Mouse (Mus musculus) midbrain, embryonic 16.5 days (tissue): ENCODE data around the gene Tob1. TPM values are rescaled to one million over a fixed set of nuclear protein-coding genes. Genes with fewer than 3 reads are reported as not detected.
A peak's percentile ranks its signal among the peaks of the same experiment; 100 is the strongest.

Source experiments
- ATAC-seq: fragments of 200-750 bp; cut with Nextera tagmentation; 2 replicates; pipeline ENCODE4 v1.8.0; 2017; ENCODE audit warnings: moderate TSS enrichment
- H3K27ac ChIP-seq: fragments of 300-500 bp; sonication (generic); 2 replicates; pipeline ENCODE4 v1.5.1; 2014; ENCODE audit warnings: mild to moderate bottlenecking, low read length, mixed read lengths
- H3K27me3 ChIP-seq: fragments of 300-500 bp; sonication (generic); 2 replicates; pipeline ENCODE4 v1.6.1; 2014; ENCODE audit warnings: low read depth, low read length, mixed read lengths; ENCODE audit not compliant: control insufficient read depth, insufficient read depth
- H3K36me3 ChIP-seq: fragments of 300-500 bp; sonication (generic); 2 replicates; pipeline ENCODE4 v1.6.1; 2014; ENCODE audit warnings: mild to moderate bottlenecking, low read length, moderate library complexity, mixed read lengths; ENCODE audit not compliant: control insufficient read depth, insufficient read depth
- H3K4me1 ChIP-seq: fragments of 300-500 bp; sonication (generic); 2 replicates; pipeline ENCODE4 v1.6.1; 2014; ENCODE audit warnings: mild to moderate bottlenecking, low read length, mixed read lengths; ENCODE audit not compliant: control insufficient read depth, insufficient read depth
- H3K4me2 ChIP-seq: fragments of 300-500 bp; sonication (generic); 2 replicates; pipeline ENCODE4 v1.6.1; 2014; ENCODE audit warnings: mild to moderate bottlenecking, low read length, mixed read lengths
- H3K4me3 ChIP-seq: fragments of 300-500 bp; sonication (generic); 2 replicates; pipeline ENCODE4 v1.5.1; 2014; ENCODE audit warnings: low read depth, mild to moderate bottlenecking, low read length, moderate library complexity, mixed read lengths
- H3K9ac ChIP-seq: fragments of 300-500 bp; sonication (generic); 2 replicates; pipeline ENCODE4 v1.6.1; 2014; ENCODE audit warnings: low read depth, low read length, mixed read lengths
- H3K9me3 ChIP-seq: fragments of 300-500 bp; sonication (generic); replicated peaks from 2 replicates; pipeline ENCODE4 v1.6.1; 2014; ENCODE audit warnings: mild to moderate bottlenecking, low read length, mixed read lengths; ENCODE audit not compliant: control insufficient read depth, poor library complexity, severe bottlenecking
- WGBS: fragments of 180-500 bp; shearing (Covaris S2); extraction: QIAGEN DNeasy Blood & Tissue Kit; methylation state at CpG from one replicate; pipeline ENCODE4 v1.1.7; 2014; 5-methylcytosine and 5-hydroxymethylcytosine counted together
- polyA plus RNA-seq: library from polyadenylated mRNA; unstranded; fragments of >200 nt; fragmentation: Nextera tagmentation; extraction: Ambion mirVana; gene quantifications from 2 replicates; pipeline ENCODE4 v1.2.1, GENCODE M21; 2015

The Tob1 gene
- polyA plus RNA-seq = 28.1 and 28.6 TPM in 2 replicates

DNA sequence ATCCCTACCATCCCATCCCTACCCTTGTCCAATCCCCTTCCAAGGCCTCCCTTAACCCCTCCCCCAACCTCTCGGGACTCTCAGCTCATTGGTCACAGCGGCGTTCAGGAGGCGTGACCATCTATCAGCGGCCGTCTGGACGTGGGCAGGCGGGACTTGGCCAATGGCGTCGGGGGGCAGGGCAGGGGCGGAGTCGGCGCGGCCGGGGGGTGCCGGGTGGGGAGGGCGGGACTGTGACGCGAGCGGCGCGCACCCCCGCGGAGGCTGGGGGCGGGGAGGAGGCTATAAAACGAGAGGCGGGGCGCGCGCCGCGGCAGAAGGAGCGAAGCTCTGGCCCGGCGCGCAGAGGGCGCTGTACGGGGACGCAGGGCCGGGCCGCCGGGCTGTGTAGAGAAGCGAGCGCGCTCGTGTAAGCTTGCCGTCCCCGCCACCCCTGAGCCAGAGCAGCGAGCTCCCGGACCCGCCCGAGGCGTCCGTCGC is at the start of gene Tob1:
TSS of gene Tob1 (plus strand) at position 331 of the 480 bp plus-strand sequence.
- ATAC-seq = peak; percentile 95
- Histone ChIP-seq H3K36me3 (peaks cover 10% of the 10 kb centered on the region; the same call in 1 of the 2 replicates), H3K27me3 (no peaks in the 10 kb centered on the region), H3K27ac (peak within 1 kb of the TSS; percentile 99), H3K9me3 (no peaks in the 10 kb centered on the region), H3K4me3 (peak within 1 kb of the TSS; percentile 99), H3K4me1 (peaks cover 22% of the 10 kb centered on the region), H3K4me2 (peak within 1 kb of the TSS; percentile 95), H3K9ac (peak within 1 kb of the TSS; percentile 100)
- WGBS = 0% methylated on average over 38 of the region's 55 CpGs

DNA sequence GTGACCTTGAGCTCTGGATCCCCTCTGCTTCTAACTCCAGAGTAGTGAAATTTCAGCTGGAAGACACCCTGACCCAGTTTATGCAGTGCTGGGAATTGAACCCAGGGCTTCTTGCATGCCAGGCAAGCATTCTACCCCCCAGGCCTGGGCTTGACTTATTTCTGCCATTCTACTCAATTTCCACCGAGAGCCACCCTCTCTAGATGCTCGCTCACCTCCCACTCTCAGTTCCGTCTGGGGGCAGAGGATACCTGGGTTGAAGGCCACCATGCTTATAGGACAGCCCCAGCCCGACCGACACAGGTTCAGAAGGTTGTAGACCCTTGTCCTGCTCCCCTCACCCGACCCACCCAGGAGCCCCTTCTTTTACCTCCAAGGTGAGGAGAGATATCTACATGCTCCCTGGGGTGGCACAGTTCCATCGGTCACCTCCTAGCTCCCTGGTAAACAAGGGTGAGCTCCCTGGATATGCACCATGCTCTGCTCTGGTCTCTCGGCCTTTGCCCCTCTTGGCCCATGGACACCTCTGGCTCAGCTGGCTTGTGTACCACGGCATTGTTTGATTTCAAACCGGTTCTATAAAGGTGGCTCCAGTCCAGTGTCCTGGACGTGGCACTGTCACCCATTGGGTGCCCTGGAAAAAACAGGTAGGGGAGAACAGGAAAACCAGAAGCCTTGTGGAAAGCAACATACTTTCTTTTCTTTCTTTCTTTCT is 49.2 kb upstream of the Tob1 start:
- H3K36me3 ChIP-seq = no peaks in the 10 kb centered on the region
- H3K9ac ChIP-seq = no peak overlapping the region
- 90% methylated on average over 11 of the region's 11 CpGs for WGBS
- no peak overlapping the region for H3K4me3 ChIP-seq
- H3K4me2 ChIP-seq = no peak overlapping the region
- no peak for ATAC-seq
- peak overlapping the region; percentile 99 for H3K27ac ChIP-seq
- no peaks in the 10 kb centered on the region for H3K9me3 ChIP-seq
- H3K4me1 ChIP-seq = peaks cover 32% of the 10 kb centered on the region
- H3K27me3 ChIP-seq = no peaks in the 10 kb centered on the region

DNA sequence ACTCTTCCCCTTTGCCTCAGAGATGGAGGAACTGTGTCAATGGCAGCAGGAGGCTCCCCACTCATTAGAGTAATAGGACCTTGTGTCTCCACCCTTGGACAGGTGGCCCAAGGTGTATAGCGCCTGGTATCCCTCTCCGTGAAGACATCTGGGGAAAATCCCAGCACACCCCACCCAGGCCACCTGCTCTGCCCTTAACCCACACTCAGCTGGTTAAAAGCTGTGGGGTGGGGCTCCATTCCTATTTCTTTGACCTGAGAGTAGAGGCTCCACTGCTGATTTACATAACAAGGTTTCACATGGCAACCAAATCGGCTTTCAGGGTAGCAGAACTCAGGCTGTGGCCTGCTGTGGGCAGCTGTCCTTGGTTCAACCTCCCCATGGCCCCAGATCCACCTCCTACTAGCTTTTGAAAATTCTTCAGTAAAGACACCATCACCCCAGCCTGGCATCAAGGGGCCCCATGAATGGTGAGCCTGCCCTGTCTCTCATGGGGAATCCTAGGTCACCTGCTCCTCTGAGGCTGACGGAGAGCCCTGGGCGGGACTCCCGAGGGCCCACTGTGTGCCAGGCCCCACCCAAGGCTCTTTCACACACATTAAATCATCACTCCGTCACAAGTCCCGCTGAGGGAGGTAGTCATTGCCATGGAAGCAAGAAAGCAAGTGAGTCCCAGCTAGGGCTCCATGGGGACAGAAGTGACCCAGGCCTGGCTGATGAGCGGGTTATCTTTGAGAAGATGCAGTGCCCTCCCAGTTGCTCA is 48.1 kb upstream of the Tob1 start:
- no peaks in the 10 kb centered on the region for H3K36me3 ChIP-seq
- no peak overlapping the region for H3K4me2 ChIP-seq
- H3K4me1 ChIP-seq = peaks cover 32% of the 10 kb centered on the region
- H3K4me3 ChIP-seq = no peak overlapping the region
- H3K27ac ChIP-seq = no peak overlapping the region
- H3K27me3 ChIP-seq = no peaks in the 10 kb centered on the region
- H3K9me3 ChIP-seq = no peaks in the 10 kb centered on the region
- no peak overlapping the region for H3K9ac ChIP-seq
- ATAC-seq = no peak
- WGBS = 59% methylated on average over 9 of the region's 9 CpGs

DNA sequence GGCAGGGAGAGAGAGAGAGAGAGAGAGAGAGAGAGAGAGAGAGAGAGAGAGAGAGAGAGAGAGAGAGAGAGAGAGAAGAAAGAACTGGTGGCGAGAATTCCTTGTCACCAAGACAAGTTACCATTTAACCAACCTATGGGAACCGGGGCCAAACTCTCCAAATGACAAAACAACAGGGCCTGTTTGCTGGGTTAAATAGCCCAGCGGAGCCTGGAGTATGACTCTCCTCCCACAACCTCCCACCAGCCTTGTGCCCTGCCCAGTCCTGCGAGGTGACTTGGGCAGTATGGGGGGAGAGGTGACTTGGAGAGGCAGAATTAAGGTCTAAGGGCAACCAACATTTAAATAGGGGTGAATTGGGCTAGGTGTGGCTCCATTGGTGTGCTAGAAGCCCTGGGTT is 45.5 kb upstream of the Tob1 start:
- Histone ChIP-seq H3K9ac (no peak overlapping the region), H3K4me2 (no peak overlapping the region), H3K27me3 (no peaks in the 10 kb centered on the region), H3K4me1 (peaks cover 11% of the 10 kb centered on the region), H3K36me3 (no peaks in the 10 kb centered on the region), H3K4me3 (no peak overlapping the region), H3K9me3 (no peaks in the 10 kb centered on the region), H3K27ac (no peak overlapping the region)
- ATAC-seq = no peak
- 86% methylated on average over 4 of the region's 4 CpGs for WGBS

DNA sequence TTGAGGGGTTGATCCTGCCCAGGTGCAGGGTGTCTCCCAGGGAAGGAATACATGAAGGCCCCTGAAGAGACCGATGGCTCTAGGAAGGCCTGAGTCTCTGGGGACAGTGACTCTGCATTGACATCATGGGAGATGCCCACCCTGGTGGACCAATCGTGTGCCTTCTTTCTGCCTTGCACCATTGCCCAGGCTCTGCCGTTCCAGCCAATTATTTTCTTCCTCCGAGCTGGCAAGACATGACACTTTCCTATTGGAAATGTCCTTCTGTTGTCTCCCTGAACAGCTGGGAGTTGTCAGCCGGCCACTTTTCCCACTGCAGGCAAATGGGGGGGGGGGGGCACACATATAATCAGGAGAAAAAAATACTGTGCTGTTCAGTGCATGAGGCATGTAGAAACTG is 43.0 kb upstream of the Tob1 start:
- 55% methylated on average over 5 of the region's 5 CpGs for WGBS
- no peaks in the 10 kb centered on the region for H3K9me3 ChIP-seq
- H3K9ac ChIP-seq = no peak overlapping the region
- H3K4me1 ChIP-seq = no peaks in the 10 kb centered on the region
- no peak overlapping the region for H3K4me3 ChIP-seq
- no peaks in the 10 kb centered on the region for H3K27me3 ChIP-seq
- no peaks in the 10 kb centered on the region for H3K36me3 ChIP-seq
- no peak overlapping the region for H3K27ac ChIP-seq
- no peak for ATAC-seq
- no peak overlapping the region for H3K4me2 ChIP-seq

DNA sequence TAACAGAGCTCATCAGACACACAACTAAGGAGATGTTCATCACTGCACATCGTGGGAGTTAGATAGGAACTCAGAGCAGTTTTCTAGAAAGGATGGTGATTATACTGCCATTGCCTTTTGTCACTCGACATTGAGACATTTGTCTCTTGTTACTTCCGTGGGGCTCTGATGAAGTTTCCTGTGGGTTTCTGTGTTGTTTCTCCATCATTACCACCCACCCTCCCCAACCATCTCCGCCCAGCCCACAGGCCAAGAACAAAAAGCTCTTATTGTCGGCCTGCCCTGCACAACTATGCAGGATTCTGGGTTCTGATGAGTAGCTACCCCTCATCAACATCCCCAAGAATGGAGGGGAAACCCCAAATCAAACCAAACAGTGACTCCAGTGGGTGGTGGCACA is 41.7 kb upstream of the Tob1 start:
- no peak overlapping the region for H3K9ac ChIP-seq
- H3K4me3 ChIP-seq = no peak overlapping the region
- no peaks in the 10 kb centered on the region for H3K36me3 ChIP-seq
- ATAC-seq = no peak
- no peaks in the 10 kb centered on the region for H3K4me1 ChIP-seq
- 89% methylated on average over 5 of the region's 5 CpGs for WGBS
- no peak overlapping the region for H3K4me2 ChIP-seq
- no peaks in the 10 kb centered on the region for H3K27me3 ChIP-seq
- no peaks in the 10 kb centered on the region for H3K9me3 ChIP-seq
- no peak overlapping the region for H3K27ac ChIP-seq

DNA sequence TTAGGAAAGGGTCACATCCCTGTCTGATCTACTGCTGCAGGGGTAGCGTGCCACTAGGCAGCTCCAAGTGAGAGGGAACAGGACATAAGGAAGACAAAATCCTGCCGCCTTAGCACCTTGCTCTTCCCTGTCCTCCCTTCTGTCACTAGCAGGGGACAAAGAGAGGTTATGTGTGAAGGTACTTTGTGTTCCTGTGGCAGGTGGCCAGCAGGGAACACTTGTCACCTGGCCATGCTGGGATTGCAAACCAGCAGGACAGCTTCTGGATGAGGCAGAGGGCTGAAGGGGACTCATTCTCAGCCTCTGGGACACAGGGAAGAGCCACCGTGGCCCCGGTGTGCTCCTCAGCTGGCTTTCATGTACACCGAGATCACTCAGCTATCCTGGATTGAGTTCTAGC is 39.6 kb upstream of the Tob1 start:
- no peaks in the 10 kb centered on the region for H3K36me3 ChIP-seq
- H3K4me3 ChIP-seq = no peak overlapping the region
- H3K27ac ChIP-seq = no peak overlapping the region
- H3K27me3 ChIP-seq = no peaks in the 10 kb centered on the region
- no peaks in the 10 kb centered on the region for H3K4me1 ChIP-seq
- H3K9me3 ChIP-seq = no peaks in the 10 kb centered on the region
- H3K9ac ChIP-seq = no peak overlapping the region
- no peak overlapping the region for H3K4me2 ChIP-seq
- no peak for ATAC-seq
- 96% methylated on average over 5 of the region's 5 CpGs for WGBS

DNA sequence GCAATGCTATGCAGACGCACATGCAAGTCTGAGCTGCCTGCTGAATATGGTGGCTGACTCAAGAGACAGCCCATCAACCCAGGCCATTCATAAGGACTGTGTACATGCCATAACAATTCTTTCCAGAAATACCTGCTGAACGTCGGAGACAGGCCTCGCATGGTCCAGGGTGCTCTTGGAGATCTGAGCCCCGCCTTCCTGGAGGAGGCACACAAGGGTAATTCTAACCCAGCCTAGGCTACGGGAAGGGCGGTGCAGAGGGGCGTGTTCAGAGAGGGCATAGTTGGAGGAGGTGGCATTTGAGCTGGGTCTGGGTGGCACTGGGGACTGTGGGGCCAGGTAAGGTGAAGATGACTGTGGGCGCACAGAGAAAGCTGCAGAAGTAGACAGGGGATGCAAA is 39.1 kb upstream of the Tob1 start:
- no peak overlapping the region for H3K4me3 ChIP-seq
- H3K9me3 ChIP-seq = no peaks in the 10 kb centered on the region
- WGBS = 87% methylated on average over 9 of the region's 9 CpGs
- no peaks in the 10 kb centered on the region for H3K27me3 ChIP-seq
- H3K4me2 ChIP-seq = no peak overlapping the region
- no peaks in the 10 kb centered on the region for H3K36me3 ChIP-seq
- H3K4me1 ChIP-seq = no peaks in the 10 kb centered on the region
- H3K9ac ChIP-seq = no peak overlapping the region
- no peak overlapping the region for H3K27ac ChIP-seq
- no peak for ATAC-seq

DNA sequence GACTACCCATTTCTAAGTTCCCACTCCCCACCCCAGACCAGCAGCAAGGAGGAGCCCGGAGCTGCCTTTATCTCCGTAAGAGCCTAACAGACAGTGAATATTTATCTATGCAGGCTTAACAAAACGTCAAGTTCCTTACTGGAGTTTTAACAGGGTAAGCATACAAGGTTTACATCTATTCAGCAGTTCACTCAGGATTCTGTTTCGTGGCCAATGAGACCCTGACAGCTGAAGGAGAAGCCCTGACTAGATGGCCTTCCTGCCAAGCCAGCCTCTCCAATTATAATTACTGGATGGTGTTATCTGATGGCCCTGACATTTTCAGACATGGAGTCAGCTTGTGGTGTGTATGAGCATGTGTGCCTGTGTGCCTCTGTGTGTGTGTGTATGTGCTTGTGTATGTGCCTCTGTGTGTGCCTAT is 37.5 kb upstream of the Tob1 start:
- Histone ChIP-seq H3K4me2 (no peak overlapping the region), H3K4me3 (no peak overlapping the region), H3K36me3 (no peaks in the 10 kb centered on the region), H3K27ac (no peak overlapping the region), H3K4me1 (no peaks in the 10 kb centered on the region), H3K9ac (no peak overlapping the region), H3K9me3 (no peaks in the 10 kb centered on the region), H3K27me3 (no peaks in the 10 kb centered on the region)
- no peak for ATAC-seq
- 56% methylated on average over 4 of the region's 4 CpGs for WGBS
